Mouse (Mus musculus): ENCODE measurements around the gene March10.

March10 gene

DNA sequence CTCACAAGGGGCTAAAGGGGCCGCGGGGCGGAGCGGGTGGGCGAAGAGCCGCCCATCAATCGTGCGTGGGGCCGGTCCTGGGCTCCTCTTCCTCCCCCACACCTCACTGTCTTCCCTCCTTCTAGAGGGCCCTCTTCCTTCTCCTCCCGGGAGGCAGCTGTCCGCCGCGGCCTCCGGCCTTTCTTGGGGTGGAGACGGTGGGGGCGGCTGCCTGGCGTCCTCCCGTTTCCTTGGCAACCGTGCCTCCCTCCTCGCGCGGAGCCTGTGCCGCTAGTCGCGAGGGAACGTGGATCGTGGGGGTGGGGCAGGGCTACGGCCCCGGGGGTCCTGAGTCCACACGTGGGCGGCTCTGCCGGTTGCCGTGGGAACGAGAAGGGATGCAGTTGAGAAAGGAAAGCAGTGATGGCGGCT, at the start of gene March10:
Gene March10 (minus strand): TSS at position 239 of the 411 bp plus-strand sequence.
- peak; percentile 6 to 17 for DNase-seq (ENCODE audit: low spot score in 2 of 2)

DNA sequence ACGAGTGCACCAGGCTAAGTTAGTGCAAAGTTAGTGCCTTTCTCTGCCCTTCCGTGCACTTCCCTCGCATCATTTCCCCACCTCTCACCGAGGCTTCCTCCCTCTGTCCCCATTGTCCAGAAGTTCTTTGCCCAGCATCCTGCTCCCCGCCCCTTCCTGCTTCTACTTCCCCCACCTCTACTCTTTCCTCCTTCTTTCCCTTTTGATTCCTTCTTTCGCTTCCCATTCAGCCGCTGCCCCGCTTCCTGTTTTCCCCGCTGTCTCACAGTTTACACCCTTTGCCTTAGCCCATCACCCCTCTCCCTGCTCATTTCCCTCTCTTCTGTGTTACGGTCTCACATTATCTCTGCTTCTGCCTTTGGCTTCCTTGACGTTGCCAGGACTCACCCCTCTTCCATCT, 49.8 kb upstream of the March10 start:
- DNase-seq (ENCODE audit: low spot score in 2 of 2), result peak in 1 of 2 experiments; percentile 37

DNA sequence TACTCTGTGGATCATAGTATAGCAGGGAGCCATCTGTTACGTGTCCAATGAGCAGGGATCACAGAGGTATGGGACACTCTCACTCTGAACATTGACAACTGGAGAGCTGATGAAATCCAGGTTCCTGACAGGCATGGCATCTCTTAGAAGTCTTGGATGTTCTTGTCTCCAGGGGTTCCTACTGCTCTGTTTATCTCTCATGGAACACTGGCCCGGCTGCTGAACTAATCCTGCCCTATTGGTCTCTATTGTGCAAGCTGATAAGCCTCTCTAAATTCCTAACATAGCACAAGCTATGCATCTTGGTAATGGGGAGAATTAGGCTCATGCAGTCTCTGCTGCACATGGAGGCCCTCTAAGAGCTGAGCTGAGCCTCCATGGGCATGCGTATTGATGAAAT, 48.5 kb upstream of the March10 start:
- DNase-seq (ENCODE audit: low spot score in 2 of 2), result no peak

DNA sequence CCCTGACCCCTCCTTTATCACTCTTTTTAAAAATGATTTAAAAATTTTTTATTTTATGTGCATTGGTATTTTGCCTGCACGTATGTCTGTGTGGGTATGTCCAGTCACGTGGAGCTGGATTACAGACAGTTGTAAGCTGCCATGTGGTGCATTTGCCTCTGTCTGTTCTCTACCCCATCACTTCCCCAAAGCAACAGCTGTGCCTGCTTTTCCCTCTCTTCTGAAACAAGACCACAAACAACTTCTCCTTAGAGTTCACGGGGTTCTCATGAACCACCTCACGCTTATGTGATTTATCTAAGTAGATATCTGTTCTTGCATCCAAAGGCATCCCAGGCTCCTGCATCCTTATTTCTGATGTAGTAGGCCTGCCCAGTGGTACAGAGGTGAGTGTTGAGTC, 45.8 kb upstream of the March10 start:
- DNase-seq (ENCODE audit: low spot score in 2 of 2), result no peak

DNA sequence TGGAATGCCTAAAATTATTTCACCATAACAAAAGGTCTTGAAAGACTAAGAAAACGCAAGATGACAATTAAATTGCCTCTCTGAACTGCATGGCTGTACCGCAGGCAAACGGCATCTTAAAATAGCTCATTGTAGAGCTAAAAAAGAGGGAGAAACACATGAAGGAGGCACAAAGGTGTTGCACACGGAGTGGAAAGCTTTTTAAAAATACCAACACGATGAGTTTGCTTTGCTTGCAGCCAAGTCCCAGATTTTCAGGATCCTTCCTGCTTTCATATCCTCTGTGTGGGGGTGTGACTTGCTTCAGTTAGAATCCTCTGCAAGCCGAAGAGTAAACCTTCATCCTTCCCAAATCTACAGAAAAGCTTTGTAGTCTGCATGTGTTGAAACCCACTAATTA, 41.0 kb upstream of the March10 start:
- no peak for DNase-seq (ENCODE audit: low spot score in 2 of 2)

DNA sequence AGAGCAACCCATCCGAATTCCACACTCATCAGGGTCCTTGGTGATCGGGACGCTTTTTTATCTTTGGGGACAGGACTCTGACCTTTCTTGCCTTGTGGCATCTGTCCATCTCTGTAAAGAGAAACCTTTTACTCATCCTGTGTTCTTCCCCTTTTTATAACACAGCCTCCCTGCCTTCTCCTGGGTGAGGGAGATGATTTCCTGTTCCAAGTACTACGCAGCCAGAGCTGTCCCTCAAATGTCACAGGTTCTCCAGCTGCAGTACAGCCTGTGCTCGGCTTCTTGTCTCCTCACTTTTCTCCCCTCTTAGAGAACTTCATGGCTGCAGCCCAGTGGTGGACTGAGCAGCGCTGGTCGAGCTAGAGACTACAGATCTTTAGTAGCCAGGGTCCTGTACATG, 40.1 kb upstream of the March10 start:
- no peak for DNase-seq (ENCODE audit: low spot score in 2 of 2)

DNA sequence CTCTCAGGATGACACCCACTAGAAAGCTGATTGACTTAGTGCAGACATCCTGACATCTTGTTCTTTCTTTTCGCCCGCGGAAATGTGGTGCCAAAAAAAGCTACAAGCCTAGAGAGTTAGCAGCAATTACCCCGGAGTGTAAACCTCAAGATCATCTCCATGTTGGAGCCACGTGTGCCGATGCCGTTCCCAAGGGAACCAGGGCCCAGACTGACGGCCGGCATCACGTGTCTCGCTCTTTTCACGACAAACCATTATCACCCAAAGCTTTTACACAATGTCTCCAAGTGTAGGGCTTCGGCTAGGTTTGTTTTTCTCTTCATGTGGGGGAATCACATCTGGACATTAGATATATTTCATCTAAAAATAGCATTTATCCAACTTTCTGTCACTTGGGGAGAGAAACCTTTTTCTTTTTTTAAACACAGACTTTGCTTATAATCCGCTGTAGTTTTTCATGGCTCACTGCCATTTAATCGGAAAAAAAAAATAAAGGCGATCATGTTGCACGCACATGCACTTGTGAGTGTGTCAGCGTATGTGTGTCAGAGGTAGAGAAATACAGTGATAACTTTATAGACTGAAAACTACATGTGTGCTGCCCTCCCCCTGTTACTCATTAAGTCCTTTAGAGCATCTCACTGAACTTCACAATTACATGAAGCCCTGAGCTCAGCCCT, 39.2 kb upstream of the March10 start:
- DNase-seq (ENCODE audit: low spot score in 2 of 2), result no peak

DNA sequence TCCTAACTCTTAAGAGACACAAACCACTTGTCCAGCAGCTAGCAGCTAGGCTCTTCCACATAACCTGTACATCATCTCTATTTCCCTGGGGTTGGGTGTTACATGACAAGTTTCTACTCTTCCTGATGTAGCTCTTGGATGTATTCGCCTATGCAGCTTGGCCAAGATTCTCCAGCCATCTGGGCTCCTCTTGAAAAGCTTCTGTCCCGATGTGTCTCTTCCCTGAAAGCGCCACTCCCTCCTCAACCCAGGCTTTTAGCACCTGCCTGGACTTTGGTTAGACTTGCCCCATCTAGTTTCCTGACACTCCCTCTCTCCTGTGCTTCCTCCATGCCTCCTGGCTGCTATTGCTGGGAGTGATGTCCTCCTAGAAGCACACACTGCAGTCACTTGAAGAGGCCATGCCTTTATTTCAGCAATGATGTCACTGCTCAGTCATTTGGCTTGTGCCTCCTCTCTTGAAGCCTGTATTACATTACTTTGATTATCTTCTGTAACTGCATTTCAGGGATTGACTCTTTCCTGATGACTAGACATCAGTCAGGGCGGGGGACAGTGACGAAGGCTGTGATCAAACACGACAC, 38.3 kb upstream of the March10 start:
- DNase-seq (ENCODE audit: low spot score in 2 of 2), result no peak

DNA sequence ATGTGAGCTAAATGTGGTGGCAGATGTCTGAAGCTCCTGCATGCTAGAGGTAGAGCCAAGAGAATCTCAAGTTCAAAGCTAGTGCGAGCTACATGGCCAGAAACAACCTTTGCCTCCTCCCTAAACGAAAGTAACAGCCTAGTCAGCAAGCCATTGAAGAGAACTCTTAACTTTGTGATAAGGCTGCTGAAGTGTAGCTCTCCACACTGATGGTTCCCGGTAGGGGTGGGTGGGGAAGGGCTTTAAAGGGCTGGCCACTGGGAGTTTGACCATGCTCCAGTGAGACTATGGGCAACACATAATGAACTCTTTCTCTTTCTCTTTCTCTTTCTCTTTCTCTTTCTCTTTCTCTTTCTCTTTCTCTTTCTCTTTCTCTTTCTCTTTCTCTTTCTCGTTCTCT, 35.9 kb upstream of the March10 start:
- DNase-seq (ENCODE audit: low spot score in 2 of 2), result no peak

DNA sequence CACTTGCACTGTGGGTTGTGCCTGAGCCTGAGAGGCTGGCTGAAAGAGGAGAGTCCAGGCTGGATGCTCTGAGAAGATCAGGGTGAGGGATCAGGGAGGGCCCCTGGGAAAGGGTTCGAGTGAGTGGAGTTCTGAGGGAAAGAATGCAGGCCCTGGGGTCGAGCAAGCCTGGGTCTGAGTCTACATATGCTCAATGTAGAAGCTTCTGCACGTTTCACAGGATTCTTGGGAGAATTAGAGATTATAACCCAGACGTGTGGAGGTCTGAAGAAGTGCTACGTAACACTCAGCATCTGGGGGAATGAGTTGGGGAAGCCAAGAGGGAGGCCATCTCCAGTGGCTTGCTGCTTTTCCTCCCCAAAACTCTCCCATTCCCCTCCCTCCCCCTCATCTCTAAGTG, 34.4 kb upstream of the March10 start:
- DNase-seq (ENCODE audit: low spot score in 2 of 2), result no peak

DNA sequence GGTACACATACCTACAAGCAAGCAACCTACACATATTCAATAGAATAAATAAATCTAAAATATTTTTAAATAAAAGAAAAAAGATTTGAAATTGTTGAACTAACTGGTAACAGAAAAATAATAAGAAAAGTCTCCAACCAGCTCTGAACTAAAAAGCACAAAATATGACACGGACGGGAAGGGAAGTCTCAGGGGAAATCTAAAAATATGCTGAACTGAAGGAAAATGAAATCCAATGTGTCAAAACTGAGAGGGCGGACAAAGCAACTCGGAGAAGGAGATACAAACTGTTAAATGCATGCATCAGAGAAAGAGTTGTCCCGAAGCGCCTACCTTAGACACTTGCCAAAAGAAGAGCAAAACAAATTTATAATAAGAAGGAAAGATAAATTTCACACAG, 28.9 kb upstream of the March10 start:
- DNase-seq (ENCODE audit: low spot score in 2 of 2), result no peak

DNA sequence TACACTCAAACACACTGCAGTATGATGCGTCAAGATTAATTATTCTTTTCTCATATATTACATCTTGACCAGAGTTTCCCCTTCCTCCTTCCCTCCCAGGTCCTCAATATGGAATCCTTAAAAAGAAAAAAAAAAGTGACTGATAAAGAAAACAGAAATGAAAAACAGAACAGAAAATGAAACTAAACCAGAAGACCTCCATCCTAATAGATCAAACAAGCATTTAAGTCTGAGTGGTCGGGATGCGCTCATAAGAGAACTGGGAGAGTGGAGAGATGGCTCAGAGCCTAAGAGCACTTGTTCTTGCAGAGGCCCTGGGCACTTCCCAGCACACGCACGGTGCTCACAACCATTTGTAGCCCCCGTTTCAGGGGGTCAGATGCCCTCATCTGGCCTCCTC, 28.5 kb upstream of the March10 start:
- DNase-seq (ENCODE audit: low spot score in 2 of 2), result no peak

DNA sequence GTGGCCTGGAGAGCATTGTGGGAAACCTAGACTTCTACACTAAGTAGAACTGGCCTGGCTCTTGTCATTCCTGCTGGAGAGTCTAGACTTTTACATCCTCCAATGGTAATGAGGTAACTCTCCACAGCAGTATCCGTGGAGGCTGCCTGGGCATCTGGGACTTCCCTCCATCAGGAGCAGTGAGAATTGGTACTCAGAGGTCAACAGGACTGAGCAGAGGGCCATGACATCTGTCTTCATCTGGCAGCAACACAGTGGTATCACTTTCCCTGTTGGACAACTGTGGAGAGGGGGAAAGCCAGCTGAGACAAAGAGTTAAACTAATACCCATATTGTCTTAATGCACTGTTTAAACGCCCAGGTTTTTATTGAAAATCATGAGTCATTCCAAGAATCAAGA, 26.2 kb upstream of the March10 start:
- no peak for DNase-seq (ENCODE audit: low spot score in 2 of 2)

DNA sequence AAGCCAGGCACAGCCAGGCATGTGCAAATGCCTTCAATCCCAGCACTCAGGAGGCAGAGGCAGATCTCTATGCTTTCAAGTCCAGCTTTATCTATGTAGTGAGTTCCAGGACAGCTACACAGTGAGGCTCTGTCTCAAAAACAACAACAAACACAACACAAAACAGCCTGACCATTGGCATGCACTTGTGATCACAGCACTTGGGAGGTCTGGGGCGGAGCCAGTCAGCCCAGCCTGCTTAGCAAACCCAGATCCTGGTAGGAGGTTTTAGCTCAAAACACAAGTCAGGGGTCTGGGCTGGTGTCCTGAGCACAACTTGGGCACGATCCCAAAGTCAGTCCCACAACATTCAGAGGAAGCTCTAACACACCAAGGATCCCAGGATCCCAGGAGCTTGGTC, 18.2 kb upstream of the March10 start:
- no peak for DNase-seq (ENCODE audit: low spot score in 2 of 2)

DNA sequence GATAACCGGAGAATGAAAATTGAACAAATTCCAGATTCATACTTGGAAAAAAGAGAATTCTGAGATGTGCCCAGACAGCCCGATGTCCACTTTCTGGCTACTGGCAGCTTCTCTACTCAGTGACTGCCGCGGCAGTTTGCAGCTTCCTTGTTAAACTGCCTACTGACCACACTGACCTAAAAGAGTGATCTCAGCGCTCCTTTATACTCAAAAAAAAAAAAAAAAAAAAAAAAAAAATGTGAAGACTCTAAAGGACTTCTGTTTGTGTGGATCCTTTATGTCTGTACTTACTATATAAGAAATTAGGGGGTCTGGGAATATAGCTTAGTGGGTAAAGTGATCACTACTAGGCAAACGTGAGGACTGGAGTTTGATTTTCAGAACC, 17.8 kb upstream of the March10 start:
- DNase-seq (ENCODE audit: low spot score in 2 of 2), result no peak

DNA sequence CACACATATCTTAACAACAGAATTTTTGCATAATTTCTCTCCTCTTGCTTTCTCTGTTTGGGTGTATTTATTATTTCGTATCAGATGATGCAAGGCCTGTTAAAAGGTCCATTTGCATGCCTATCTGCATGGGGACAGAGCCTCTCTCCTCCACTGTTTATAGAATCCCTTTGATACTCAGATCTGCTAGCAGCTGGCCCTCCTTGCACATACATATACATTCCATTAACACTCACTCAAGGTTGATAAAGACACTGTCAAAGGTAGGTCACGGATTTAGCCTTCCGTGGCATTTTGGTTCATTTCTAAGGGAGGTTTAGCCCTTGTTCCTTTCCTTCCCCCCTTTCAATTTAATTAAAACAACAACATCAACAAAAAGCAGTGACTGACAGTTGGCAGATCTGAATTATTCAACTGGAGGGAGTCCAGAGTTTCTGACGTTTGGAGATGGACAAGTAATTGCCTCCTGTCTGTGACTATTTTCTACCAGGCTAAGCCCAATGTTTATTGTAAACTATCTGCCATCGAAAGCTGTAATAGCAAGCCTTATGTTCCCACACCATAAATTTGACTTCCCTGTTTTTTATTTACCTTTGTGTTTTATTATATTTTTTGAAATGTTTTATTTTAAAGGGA, 17.3 kb upstream of the March10 start:
- no peak for DNase-seq (ENCODE audit: low spot score in 2 of 2)

DNA sequence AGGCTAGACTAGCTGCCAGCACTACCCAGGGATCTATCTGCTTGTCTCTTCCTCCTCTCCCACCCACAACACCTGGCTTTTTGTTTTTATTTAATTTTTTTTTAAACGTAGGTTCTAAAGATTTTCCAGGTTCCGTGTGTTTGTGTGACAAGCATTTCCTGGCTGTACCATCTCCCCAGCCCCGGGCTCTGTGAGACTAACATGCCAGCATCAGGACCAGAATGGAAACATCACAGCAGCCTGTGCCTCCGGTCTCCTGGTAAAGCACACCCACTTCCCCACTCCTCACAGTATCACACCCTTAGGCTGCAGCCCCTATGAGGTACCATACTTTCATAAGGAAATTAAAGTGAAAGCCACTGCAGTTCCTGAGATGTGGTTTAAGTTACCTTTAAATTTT, 16.1 kb upstream of the March10 start:
- DNase-seq (ENCODE audit: low spot score in 2 of 2), result no peak

DNA sequence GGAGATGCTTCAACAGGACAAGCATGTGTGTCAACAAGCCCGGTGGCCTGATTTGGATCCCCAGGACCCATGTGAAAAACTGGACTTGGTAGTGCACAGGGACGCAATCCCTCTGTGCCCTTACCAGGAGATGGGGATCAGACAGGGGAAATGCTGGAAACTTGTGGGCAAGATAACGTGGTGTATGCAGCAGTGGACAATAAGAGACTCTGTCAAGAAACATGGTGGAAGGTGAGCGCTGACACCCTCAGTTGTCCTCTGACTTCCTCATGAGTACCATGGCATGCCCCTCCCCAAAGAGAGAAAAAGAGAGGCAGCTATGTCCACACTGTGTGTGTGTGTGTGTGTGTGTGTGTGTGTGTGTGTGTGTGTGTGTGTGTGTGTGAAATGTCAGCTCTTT, 14.4 kb upstream of the March10 start:
- no peak for DNase-seq (ENCODE audit: low spot score in 2 of 2)

DNA sequence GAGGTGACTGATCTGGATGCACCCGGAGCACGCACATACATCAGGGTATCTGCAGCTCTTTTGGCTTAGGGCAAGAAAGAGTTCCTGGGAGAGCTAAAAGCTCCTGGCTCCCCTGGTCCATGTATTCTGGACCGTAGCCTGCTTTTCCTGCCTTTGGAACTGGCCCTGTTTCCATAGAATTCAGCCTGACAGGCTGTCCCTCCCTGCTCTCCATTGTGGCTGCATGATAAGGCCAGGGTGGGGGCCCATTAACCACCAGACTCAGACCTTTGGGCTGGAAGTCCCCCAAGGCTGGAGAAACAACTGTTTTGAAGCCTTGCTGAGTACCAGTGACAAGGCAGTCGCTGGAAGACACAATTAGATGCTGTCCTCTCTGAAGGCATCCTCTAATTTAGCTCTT, 13.0 kb upstream of the March10 start:
- no peak for DNase-seq (ENCODE audit: low spot score in 2 of 2)

DNA sequence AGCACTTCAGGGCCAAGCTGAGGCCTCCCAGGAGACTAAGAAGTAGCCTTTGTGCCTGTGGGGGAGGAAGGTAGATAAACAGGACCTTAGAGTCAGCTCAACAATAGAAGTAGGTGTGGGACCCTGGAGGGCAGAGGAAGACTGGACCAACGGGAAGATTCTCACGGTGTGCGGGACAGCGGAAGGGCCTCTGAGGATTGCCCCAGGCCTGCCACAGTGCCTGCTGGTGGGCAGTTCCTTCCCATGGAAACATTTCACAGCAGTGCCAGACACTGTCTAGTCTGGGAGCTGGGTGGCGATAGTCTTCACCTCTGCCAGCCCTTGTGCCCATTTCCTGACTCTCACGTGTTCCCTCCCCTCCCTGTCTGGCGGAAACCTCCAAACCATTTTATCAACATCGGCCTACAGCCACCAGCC, 12.6 kb upstream of the March10 start:
- DNase-seq (ENCODE audit: low spot score in 2 of 2), result peak in 1 of 2 experiments; percentile 25

DNA sequence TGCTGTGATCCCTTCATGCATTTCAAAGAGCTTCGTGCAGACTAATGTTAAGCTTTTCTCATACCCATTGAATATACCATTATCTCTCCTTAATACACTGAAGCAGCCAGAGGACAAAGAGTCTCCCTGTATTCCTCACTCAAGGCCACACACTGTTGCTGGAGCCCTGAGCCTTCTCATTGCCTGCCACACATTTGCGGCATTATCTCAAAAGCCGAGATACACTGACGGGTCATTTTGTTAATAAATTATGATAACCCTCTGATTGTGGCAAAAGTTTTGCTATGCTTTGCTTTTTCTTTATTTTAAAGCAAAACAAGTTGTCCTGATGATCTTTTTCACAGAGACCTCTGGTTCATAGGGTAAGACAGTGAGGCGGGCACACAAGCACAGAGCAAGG, 11.9 kb upstream of the March10 start:
- DNase-seq (ENCODE audit: low spot score in 2 of 2), result no peak

DNA sequence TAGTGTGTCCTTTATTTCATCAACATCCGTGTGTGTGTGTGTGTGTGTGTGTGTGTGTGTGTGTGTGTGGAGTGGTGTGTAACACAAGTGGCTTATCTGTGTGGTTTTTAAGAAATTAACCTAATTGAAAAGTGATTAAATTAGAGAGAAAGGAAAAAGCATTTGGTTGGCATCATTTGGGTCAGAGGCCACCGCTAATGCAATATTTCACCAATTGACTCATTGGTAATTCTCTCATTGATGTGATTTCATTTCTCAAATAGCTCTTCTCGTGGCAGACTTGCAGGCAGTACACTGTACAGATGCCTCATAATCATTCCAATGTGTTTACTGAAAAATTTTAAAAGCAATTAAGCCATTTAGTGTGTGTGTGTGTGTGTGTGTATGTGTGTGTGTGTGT, 11.3 kb upstream of the March10 start:
- no peak for DNase-seq (ENCODE audit: low spot score in 2 of 2)

DNA sequence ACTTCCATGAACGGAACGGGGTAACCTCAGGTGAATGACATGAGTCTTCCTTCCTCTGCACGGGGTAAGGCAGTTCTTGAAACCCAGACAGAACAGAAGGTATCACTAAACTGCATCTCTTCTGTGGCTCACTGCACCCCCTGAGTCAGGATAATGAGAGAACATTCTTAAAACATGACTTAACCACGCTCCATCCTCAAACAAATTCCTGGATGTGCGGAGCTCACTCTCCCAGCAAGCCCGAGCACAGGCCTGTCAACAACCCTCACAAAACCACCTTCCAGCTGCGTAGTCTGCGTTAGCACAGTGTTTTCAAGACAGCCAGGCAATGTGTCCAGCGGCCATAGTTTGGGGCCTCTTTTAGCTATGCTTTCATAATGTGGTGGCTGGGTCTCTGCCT, 10.7 kb upstream of the March10 start:
- no peak for DNase-seq (ENCODE audit: low spot score in 2 of 2)

DNA sequence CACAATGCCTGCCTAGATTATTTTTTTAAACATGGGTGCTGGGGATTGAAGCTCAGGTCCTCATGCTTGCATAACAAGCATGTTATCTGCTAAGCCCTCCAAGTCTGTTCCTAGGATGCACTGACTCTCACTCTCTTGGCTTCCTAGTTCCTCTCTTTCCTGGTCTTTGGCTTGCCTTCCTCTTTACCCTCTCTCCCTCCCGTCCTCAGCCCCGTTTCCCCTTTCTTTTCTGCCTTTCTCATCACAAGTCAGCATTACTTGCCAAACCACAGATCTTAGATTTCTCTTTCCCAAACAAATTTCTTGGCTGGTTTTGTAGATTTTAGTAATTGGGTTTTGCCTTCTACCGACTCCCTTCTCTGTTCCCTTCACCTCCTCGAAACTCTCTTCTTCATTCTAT, 10.2 kb upstream of the March10 start:
- DNase-seq (ENCODE audit: low spot score in 2 of 2), result peak; percentile 37 to 47

Measured in heart, adult 9 months (tissue).